In the genomic region with DNA sequence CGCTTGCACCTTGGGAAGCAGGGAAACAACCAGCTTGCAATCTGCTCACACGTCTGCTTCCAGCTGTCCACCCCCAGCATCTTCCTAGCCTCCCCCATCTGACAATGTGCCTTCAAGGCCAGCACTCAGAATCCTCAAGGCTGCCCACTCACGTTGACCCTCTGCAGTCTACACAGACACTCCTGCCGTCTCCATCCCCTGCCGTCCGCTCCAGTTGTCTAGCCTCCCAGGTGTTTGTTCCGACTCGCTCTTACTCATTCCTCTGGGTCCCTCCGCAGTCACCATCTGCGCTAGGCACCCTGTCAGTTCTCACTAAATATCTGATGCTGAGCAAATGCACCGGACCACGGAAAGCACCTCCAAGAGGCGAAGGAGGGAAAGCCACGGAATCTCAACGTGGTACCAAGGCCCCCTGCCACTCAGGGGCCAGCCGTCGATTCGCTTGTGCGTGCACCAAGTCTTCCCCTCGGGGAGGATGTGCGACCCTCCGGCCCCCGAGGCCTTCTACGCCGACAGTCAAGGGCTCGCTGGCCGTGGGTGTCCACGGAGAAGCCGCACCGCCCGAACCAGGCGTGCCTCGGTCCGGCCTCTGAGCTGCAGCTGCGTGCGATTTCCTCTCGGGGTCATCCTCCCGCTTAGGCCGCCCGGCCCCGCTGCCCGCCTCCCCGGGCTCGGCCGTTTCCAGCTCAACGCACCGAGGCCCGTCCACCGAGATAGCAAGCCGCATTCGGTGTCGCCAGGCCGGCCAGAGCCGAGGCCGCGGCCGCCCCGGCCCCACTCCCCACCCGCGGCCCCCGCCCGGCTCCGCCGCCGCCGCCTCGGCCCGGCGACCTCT, we compare ENCODE assay signal across 8 mouse cellular contexts. TPM values are rescaled to one million over a fixed set of nuclear protein-coding genes. Genes with fewer than 3 reads are reported as not detected.
A peak's percentile ranks its signal among the peaks of the same experiment; 100 is the strongest.
DNase-seq lines count a peak whose midpoint lies in the region; ATAC-seq and TF ChIP-seq lines count a peak whose summit lies in the region.

No protein-coding gene starts in this region.

- peak overlapping the region; percentile 85 for H3K9ac ChIP-seq in ES-Bruce4 (ENCODE audit: low read depth, poor library complexity, severe bottlenecking)
- peak overlapping the region; percentile 93 for H3K9ac ChIP-seq in forebrain, postnatal 0 days
- peak overlapping the region; percentile 96 for H3K9ac ChIP-seq in liver, postnatal 0 days (replicated peaks)
- H3K9ac ChIP-seq in neural tube, embryonic 13.5 days = peak overlapping the region; percentile 98
- peak overlapping the region; percentile 94 for H3K9ac ChIP-seq in stomach, postnatal 0 days (ENCODE audit: low read length)

- no peaks in the 10 kb centered on the region for H3K36me3 ChIP-seq in ES-Bruce4 (ENCODE audit: control insufficient read depth, insufficient read depth, low read length, poor library complexity, severe bottlenecking)
- H3K36me3 ChIP-seq in forebrain, postnatal 0 days (ENCODE audit: insufficient read depth) = no peaks in the 10 kb centered on the region
- H3K36me3 ChIP-seq in liver, postnatal 0 days (replicated peaks; ENCODE audit: insufficient read depth, low read length) = no peaks in the 10 kb centered on the region
- no peaks in the 10 kb centered on the region for H3K36me3 ChIP-seq in neural tube, embryonic 13.5 days
- no peaks in the 10 kb centered on the region for H3K36me3 ChIP-seq in stomach, postnatal 0 days (ENCODE audit: control insufficient read depth, insufficient read depth, low read length)

- no peak for TF ChIP-seq CTCF in ES-Bruce4 (IDR thresholded peaks at IDR 0.05; ENCODE audit: low read depth, low read length)
- TF ChIP-seq CTCF in cerebellum, adult 2 months (IDR thresholded peaks at IDR 0.05; ENCODE audit: borderline replicate concordance, insufficient read depth, low read depth, low read length) = 0 out of 2 replicates have a peak, but pooled peaks have one; percentile 16
- peak; percentile 52 for TF ChIP-seq CTCF in forebrain, postnatal 0 days (IDR thresholded peaks at IDR 0.05; ENCODE audit: low read depth)
- TF ChIP-seq CTCF in liver, postnatal 0 days (IDR thresholded peaks at IDR 0.05; ENCODE audit: low read depth) = peak; percentile 13; the same call in 1 of the 2 replicates
- TF ChIP-seq CTCF in stomach, postnatal 0 days (IDR thresholded peaks at IDR 0.05; ENCODE audit: low read depth) = peak; percentile 44

- no peak overlapping the region for H3K27ac ChIP-seq in ES-Bruce4 (ENCODE audit: insufficient read depth, low read length)
- H3K27ac ChIP-seq in cerebellum, adult 2 months (ENCODE audit: insufficient read depth, low read length) = peak overlapping the region; percentile 92
- peak overlapping the region; percentile 97 for H3K27ac ChIP-seq in forebrain, postnatal 0 days (ENCODE audit: low read depth, low read length)
- H3K27ac ChIP-seq in liver, postnatal 0 days (ENCODE audit: low read depth) = peak overlapping the region; percentile 97
- peak overlapping the region; percentile 96 for H3K27ac ChIP-seq in neural tube, embryonic 13.5 days (replicated peaks)
- H3K27ac ChIP-seq in stomach, postnatal 0 days (replicated peaks) = peak overlapping the region; percentile 96

- no peak for TF ChIP-seq POLR2A in ES-Bruce4 (IDR thresholded peaks at IDR 0.05; ENCODE audit: insufficient read depth, low read length)
- TF ChIP-seq POLR2A in cerebellum, adult 2 months (IDR thresholded peaks at IDR 0.05; ENCODE audit: borderline replicate concordance, insufficient read depth, low read length) = no peak; the same call in 1 of the 2 replicates

- no peaks in the 10 kb centered on the region for H3K9me3 ChIP-seq in ES-Bruce4 (replicated peaks; ENCODE audit: control insufficient read depth, insufficient read depth, low read length, poor library complexity, severe bottlenecking)
- H3K9me3 ChIP-seq in forebrain, postnatal 0 days (ENCODE audit: low read length) = no peaks in the 10 kb centered on the region
- H3K9me3 ChIP-seq in liver, postnatal 0 days (ENCODE audit: low read length) = no peaks in the 10 kb centered on the region
- H3K9me3 ChIP-seq in neural tube, embryonic 13.5 days = no peaks in the 10 kb centered on the region
- no peaks in the 10 kb centered on the region for H3K9me3 ChIP-seq in stomach, postnatal 0 days (ENCODE audit: control insufficient read depth, low read length)

- peak; percentile 34 for ATAC-seq in forebrain, postnatal 0 days
- ATAC-seq in liver, postnatal 0 days = peak; percentile 67
- ATAC-seq in neural tube, embryonic 13.5 days (ENCODE audit: low read depth) = peak; percentile 61
- ATAC-seq in stomach, postnatal 0 days (ENCODE audit: low FRiP score, low TSS enrichment) = peak; percentile 53

- under 1% methylated on average over 69 of the region's 69 CpGs for whole genome bisulfite sequencing in cerebellum, adult 2 months
- 1% methylated on average over 63 of the region's 69 CpGs for WGBS in forebrain, postnatal 0 days
- 4% methylated on average over 39 of the region's 69 CpGs for WGBS in liver, postnatal 0 days (ENCODE audit: insufficient replicate concordance)
- 2% methylated on average over 50 of the region's 69 CpGs for WGBS in neural tube, embryonic 13.5 days
- 1% methylated on average over 52 of the region's 69 CpGs for WGBS in stomach, postnatal 0 days

- peak overlapping the region; percentile 69 for H3K4me2 ChIP-seq in forebrain, postnatal 0 days (ENCODE audit: low read depth)
- peak overlapping the region; percentile 99 for H3K4me2 ChIP-seq in liver, postnatal 0 days (ENCODE audit: low read depth, low read length)
- peak overlapping the region; percentile 67 for H3K4me2 ChIP-seq in neural tube, embryonic 13.5 days
- peak overlapping the region; percentile 91 for H3K4me2 ChIP-seq in stomach, postnatal 0 days (replicated peaks; ENCODE audit: low read depth)

- TF ChIP-seq EP300 in ES-Bruce4 (IDR thresholded peaks at IDR 0.05; ENCODE audit: insufficient read depth, low read depth, low read length) = no peak
- TF ChIP-seq EP300 in liver, postnatal 0 days (IDR thresholded peaks at IDR 0.05; ENCODE audit: low read depth) = no peak
- no peak for TF ChIP-seq EP300 in stomach, postnatal 0 days (optimal IDR thresholded peaks at IDR 0.05)

- H3K4me3 ChIP-seq in ES-Bruce4 (ENCODE audit: low read depth, low read length) = peak overlapping the region; percentile 75
- peak overlapping the region; percentile 82 for H3K4me3 ChIP-seq in cerebellum, adult 2 months (replicated peaks; ENCODE audit: insufficient read depth, low read depth, low read length)
- peak overlapping the region; percentile 80 for H3K4me3 ChIP-seq in forebrain, postnatal 0 days (ENCODE audit: low read depth, low read length)
- peak overlapping the region; percentile 90 for H3K4me3 ChIP-seq in liver, postnatal 0 days (ENCODE audit: low read depth, low read length)
- H3K4me3 ChIP-seq in neural tube, embryonic 13.5 days = peak overlapping the region; percentile 84
- peak overlapping the region; percentile 79 for H3K4me3 ChIP-seq in stomach, postnatal 0 days (ENCODE audit: low read depth, low read length)

- intact Hi-C loops in heart, postnatal 36 days (cut with DNase I) = loop anchor here (5.0 kb wide), 2 partner anchors 51 to 301 kb away; a partner anchor contains a TSS

- no peaks in the 10 kb centered on the region for H3K27me3 ChIP-seq in ES-Bruce4 (ENCODE audit: control insufficient read depth, insufficient read depth, low read length, poor library complexity, severe bottlenecking)
- no peaks in the 10 kb centered on the region for H3K27me3 ChIP-seq in cerebellum, adult 2 months (ENCODE audit: control insufficient read depth, insufficient read depth, low read length)
- H3K27me3 ChIP-seq in forebrain, postnatal 0 days (ENCODE audit: insufficient read depth, low read length) = no peaks in the 10 kb centered on the region
- H3K27me3 ChIP-seq in liver, postnatal 0 days (ENCODE audit: insufficient read depth, low read length) = no peaks in the 10 kb centered on the region
- no peaks in the 10 kb centered on the region for H3K27me3 ChIP-seq in neural tube, embryonic 13.5 days
- no peaks in the 10 kb centered on the region for H3K27me3 ChIP-seq in stomach, postnatal 0 days (ENCODE audit: control insufficient read depth, insufficient read depth, low read length)

- peak; percentile 77 to 82 for DNase-seq in cerebellum, adult 2 months
- DNase-seq in forebrain, postnatal 0 days = peak; percentile 83
- DNase-seq in heart, postnatal 36 days = peak; percentile 68 to 81
- peak; percentile 62 to 79 for DNase-seq in layer of hippocampus, adult 18-20 months (ENCODE audit: low spot score in 2 of 2)
- DNase-seq in liver, postnatal 0 days = peak; percentile 68
- DNase-seq in stomach, postnatal 0 days (ENCODE audit: low spot score) = peak; percentile 61

- H3K4me1 ChIP-seq in ES-Bruce4 (ENCODE audit: control insufficient read depth, insufficient read depth, low read length) = no peaks in the 10 kb centered on the region
- H3K4me1 ChIP-seq in cerebellum, adult 2 months (ENCODE audit: control insufficient read depth, insufficient read depth, low read length) = peaks cover 19% of the 10 kb centered on the region; the same call in 1 of the 2 replicates
- peaks cover 12% of the 10 kb centered on the region for H3K4me1 ChIP-seq in forebrain, postnatal 0 days (ENCODE audit: insufficient read depth)
- H3K4me1 ChIP-seq in liver, postnatal 0 days (ENCODE audit: insufficient read depth) = peaks cover 16% of the 10 kb centered on the region
- peaks cover 30% of the 10 kb centered on the region for H3K4me1 ChIP-seq in neural tube, embryonic 13.5 days (replicated peaks)
- no peaks in the 10 kb centered on the region for H3K4me1 ChIP-seq in stomach, postnatal 0 days (replicated peaks; ENCODE audit: control insufficient read depth, insufficient read depth)

RNA-seq across cellular contexts. Expression of a gene that starts 0.7 kb away (rescaled TPM):
- polyA plus RNA-seq in ES-Bruce4 (2011; ENCODE audit: insufficient read depth, insufficient read length, low read depth, missing spikeins) = 8.0 and 11.0 TPM in 2 replicates
- polyA plus RNA-seq in cerebellum, adult 2 months (2012; rRNA removed) = 21.7 and 24.8 TPM in 2 replicates
- 14.8 and 17.8 TPM in 2 replicates for total RNA-seq in forebrain, postnatal 0 days (2014; rRNA removed)
- 10.6 and 14.2 TPM in 2 replicates for polyA plus RNA-seq in forebrain, postnatal 0 days (2015; fragmentation: Nextera tagmentation; extraction: Ambion mirVana)
- total RNA-seq in heart, postnatal 36 days (2021) = 10 to 100 TPM; 12.6 to 14.0 TPM
- total RNA-seq in layer of hippocampus, adult 18-20 months (2021) = 10 to 100 TPM; 20.2 to 20.8 TPM
- polyA plus RNA-seq in liver, postnatal 0 days (2015; fragmentation: Nextera tagmentation; extraction: Ambion mirVana) = 4.1 and 5.4 TPM in 2 replicates
- polyA plus RNA-seq in neural tube, embryonic 13.5 days (2015; fragmentation: Nextera tagmentation; extraction: Ambion mirVana) = 17.3 and 18.6 TPM in 2 replicates
- 8.8 and 10.1 TPM in 2 replicates for polyA plus RNA-seq in stomach, postnatal 0 days (2015; fragmentation: Nextera tagmentation; extraction: Ambion mirVana)
